Mouse (Mus musculus) hindbrain, postnatal 0 days (tissue): ENCODE data around the gene Tmem189. TPM values are rescaled to one million over a fixed set of nuclear protein-coding genes. Genes with fewer than 3 reads are reported as not detected.
A peak's percentile ranks its signal among the peaks of the same experiment; 100 is the strongest.

Experiments
- ATAC-seq: fragments of 200-750 bp; cut with Nextera tagmentation; 2 replicates; pipeline ENCODE4 v1.8.0; 2017; ENCODE audit warnings: mild to moderate bottlenecking, moderate TSS enrichment, moderate library complexity
- DNase-seq: peaks from one replicate; pipeline ENCODE4 v3.0.0-alpha.2; 2015; ENCODE audit warnings: low spot score
- H3K27ac ChIP-seq: fragments of 300-500 bp; sonication (generic); 2 replicates; pipeline ENCODE4 v1.5.1; 2014; ENCODE audit warnings: mild to moderate bottlenecking
- H3K27me3 ChIP-seq: fragments of 300-500 bp; sonication (generic); 2 replicates; pipeline ENCODE4 v1.6.1; 2014; ENCODE audit warnings: low read length, mixed read lengths; ENCODE audit not compliant: insufficient read depth
- H3K36me3 ChIP-seq: fragments of 300-500 bp; sonication (generic); 2 replicates; pipeline ENCODE4 v1.6.1; 2014; ENCODE audit warnings: low read length, mixed read lengths; ENCODE audit not compliant: insufficient read depth
- H3K4me1 ChIP-seq: fragments of 300-500 bp; sonication (generic); 2 replicates; pipeline ENCODE4 v1.6.1; 2014; ENCODE audit warnings: antibody characterized with exemption, low read length, mixed read lengths; ENCODE audit not compliant: insufficient read depth
- H3K4me2 ChIP-seq: fragments of 300-500 bp; sonication (generic); 2 replicates; pipeline ENCODE4 v1.6.1; 2014; ENCODE audit warnings: low read depth, mild to moderate bottlenecking, low read length, moderate library complexity, mixed read lengths
- H3K4me3 ChIP-seq: fragments of 300-500 bp; sonication (generic); 2 replicates; pipeline ENCODE4 v1.5.1; 2014; ENCODE audit warnings: low read length
- H3K9ac ChIP-seq: fragments of 300-500 bp; sonication (generic); replicated peaks from 2 replicates; pipeline ENCODE4 v1.6.1; 2014; ENCODE audit warnings: mild to moderate bottlenecking, low read length, moderate library complexity, mixed read lengths
- H3K9me3 ChIP-seq: fragments of 300-500 bp; sonication (generic); 2 replicates; pipeline ENCODE4 v1.6.1; 2016; ENCODE audit warnings: low read length, mixed read lengths
- CTCF ChIP-seq: IDR thresholded peaks from 2 replicates; pipeline ENCODE4 v1.5.1; 2016; ENCODE audit warnings: antibody characterized with exemption, control low read depth, low read depth
- WGBS: fragments of 180-500 bp; shearing (Covaris S2); extraction: QIAGEN DNeasy Blood & Tissue Kit; methylation state at CpG from one replicate; pipeline ENCODE4 v1.1.7; 2014; 5-methylcytosine and 5-hydroxymethylcytosine counted together
- polyA plus RNA-seq: library from polyadenylated mRNA; unstranded; fragments of >200 nt; fragmentation: Nextera tagmentation; extraction: Ambion mirVana; gene quantifications from 2 replicates; pipeline ENCODE4 v1.2.1, GENCODE M21; 2015
- total RNA-seq: library from RNA; depleted of rRNA; stranded (reverse); fragments of >200 nt; gene quantifications from 2 replicates; pipeline ENCODE4 v1.2.3, GENCODE M21; 2014

The Tmem189 gene
- total and polyA plus RNA-seq, 2 experiments from 2014 or later, result 41.4 to 79.9 TPM

- DNase-seq, result no peak
- Histone ChIP-seq H3K9ac (no peak overlapping the region), H3K4me3 (no peak overlapping the region), H3K36me3 (no peaks in the 10 kb centered on the region), H3K27me3 (0 out of 2 replicates have a peak, but pooled peaks cover 2% of the 10 kb centered on the region), H3K27ac (no peak overlapping the region), H3K9me3 (no peaks in the 10 kb centered on the region), H3K4me1 (no peaks in the 10 kb centered on the region), H3K4me2 (no peak overlapping the region)
- no peak for TF ChIP-seq CTCF
- ATAC-seq, result no peak
- 76% methylated on average over 3 of the region's 3 CpGs for WGBS
Observed at GRCm38 (mm10) chr2:167685865-167686264, 3.8 kb downstream of the Tmem189 start.

DNA sequence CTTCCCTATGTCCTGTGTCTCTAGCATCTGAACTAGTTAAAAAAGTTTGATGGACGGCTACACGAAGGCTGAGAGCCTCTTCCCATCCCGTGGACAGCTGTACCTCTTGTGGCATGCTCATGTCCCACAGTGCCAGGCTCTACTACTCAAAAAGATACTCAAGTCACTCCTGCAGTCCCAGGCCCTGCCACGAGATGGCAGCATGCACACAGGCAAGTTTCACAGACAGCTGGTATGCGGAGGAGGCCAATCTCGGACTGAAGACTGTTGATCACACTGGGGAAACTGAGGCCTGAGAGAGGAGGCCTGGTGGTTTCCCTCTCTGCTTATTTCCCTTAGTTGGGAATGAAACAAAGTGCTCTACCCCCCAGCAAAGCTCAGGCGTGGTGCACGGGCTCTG lies 4.5 kb downstream of the Tmem189 start:
- no peaks in the 10 kb centered on the region for H3K4me1 ChIP-seq
- ATAC-seq, result peak; percentile 11; the same call in 1 of the 2 replicates
- peak; percentile 95 for DNase-seq
- H3K27ac ChIP-seq, result no peak overlapping the region
- no peak overlapping the region for H3K9ac ChIP-seq
- H3K4me2 ChIP-seq, result no peak overlapping the region
- peak; percentile 100 for TF ChIP-seq CTCF
- whole genome bisulfite sequencing, result 6% methylated on average over 8 of the region's 8 CpGs
- H3K4me3 ChIP-seq, result no peak overlapping the region
- no peaks in the 10 kb centered on the region for H3K36me3 ChIP-seq
- no peaks in the 10 kb centered on the region for H3K27me3 ChIP-seq
- H3K9me3 ChIP-seq, result no peaks in the 10 kb centered on the region

- no peak overlapping the region for H3K4me3 ChIP-seq
- no peak for TF ChIP-seq CTCF
- ATAC-seq, result no peak
- H3K27ac ChIP-seq, result no peak overlapping the region
- H3K9me3 ChIP-seq, result no peaks in the 10 kb centered on the region
- H3K4me2 ChIP-seq, result no peak overlapping the region
- DNase-seq, result no peak
- H3K4me1 ChIP-seq, result no peaks in the 10 kb centered on the region
- H3K9ac ChIP-seq, result no peak overlapping the region
- 68% methylated on average over 3 of the region's 3 CpGs for WGBS
- no peaks in the 10 kb centered on the region for H3K27me3 ChIP-seq
- H3K36me3 ChIP-seq, result no peaks in the 10 kb centered on the region
Observed at GRCm38 (mm10) chr2:167683721-167684120, 5.9 kb downstream of the Tmem189 start.

DNA sequence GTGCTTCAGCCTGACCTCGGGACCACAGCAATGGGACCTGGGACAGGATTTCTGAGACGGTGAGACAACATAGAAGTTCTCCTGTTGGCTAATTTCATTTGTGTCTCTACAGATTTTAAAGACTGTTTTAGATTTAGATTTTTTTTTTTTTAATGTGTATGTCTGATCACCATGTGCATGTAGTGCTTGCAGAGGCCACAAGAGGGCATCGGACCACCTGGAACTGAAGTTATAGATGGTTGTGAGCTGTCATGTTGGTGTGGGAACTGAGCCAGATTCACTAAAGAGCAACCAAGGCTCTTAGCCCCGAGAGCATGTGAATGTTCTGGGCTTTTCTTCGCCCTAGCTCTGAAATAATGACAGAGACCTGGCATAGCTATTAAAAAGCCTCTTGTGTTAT lies 9.0 kb downstream of the Tmem189 start:
- no peaks in the 10 kb centered on the region for H3K27me3 ChIP-seq
- DNase-seq, result peak; percentile 69
- no peak overlapping the region for H3K4me3 ChIP-seq
- H3K4me2 ChIP-seq, result no peak overlapping the region
- WGBS, result 45% methylated on average over 5 of the region's 5 CpGs
- H3K9me3 ChIP-seq, result no peaks in the 10 kb centered on the region
- no peaks in the 10 kb centered on the region for H3K36me3 ChIP-seq
- H3K9ac ChIP-seq, result no peak overlapping the region
- no peak overlapping the region for H3K27ac ChIP-seq
- H3K4me1 ChIP-seq, result no peaks in the 10 kb centered on the region
- peak; percentile 70 for TF ChIP-seq CTCF
- ATAC-seq, result no peak

DNA sequence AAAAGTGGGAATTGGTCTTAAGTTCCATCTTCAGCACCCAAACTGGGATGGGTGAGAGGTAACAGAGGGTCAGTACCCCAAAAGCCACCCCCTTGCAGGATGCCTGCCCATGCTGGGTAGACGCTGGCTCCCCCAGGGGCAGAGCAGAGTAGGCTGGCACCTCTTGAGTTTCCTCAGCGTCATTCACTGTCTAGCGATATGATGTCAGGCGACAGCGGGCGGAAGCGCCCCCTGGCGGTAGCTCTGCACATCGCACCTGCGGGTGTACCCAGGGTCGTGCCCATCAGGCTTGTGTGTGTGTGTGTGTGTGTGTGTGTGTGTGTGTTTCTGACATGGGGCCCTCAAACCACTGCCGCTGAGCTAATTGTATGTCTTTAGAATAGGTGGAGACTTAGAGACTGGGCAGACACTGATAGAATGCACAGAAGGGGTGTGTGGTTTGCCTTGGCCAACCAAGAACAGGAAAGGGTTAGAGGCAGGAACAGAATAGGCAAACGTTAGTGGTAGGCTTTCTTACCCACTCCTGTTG lies 9.7 kb downstream of the Tmem189 start:
- no peaks in the 10 kb centered on the region for H3K9me3 ChIP-seq
- no peaks in the 10 kb centered on the region for H3K27me3 ChIP-seq
- H3K4me3 ChIP-seq, result no peak overlapping the region
- peak; percentile 86 for DNase-seq
- no peaks in the 10 kb centered on the region for H3K4me1 ChIP-seq
- H3K36me3 ChIP-seq, result no peaks in the 10 kb centered on the region
- 5% methylated on average over 13 of the region's 13 CpGs for whole genome bisulfite sequencing
- H3K9ac ChIP-seq, result no peak overlapping the region
- peak; percentile 87 for ATAC-seq
- no peak overlapping the region for H3K4me2 ChIP-seq
- H3K27ac ChIP-seq, result no peak overlapping the region
- TF ChIP-seq CTCF, result peak; percentile 97

GRCm38 (mm10) chr2:167678600-167678999 lies 11.0 kb downstream of the Tmem189 start:
- no peak for DNase-seq
- no peaks in the 10 kb centered on the region for H3K27me3 ChIP-seq
- no peak overlapping the region for H3K4me3 ChIP-seq
- ATAC-seq, result no peak
- no peak overlapping the region for H3K27ac ChIP-seq
- no peaks in the 10 kb centered on the region for H3K4me1 ChIP-seq
- no peaks in the 10 kb centered on the region for H3K36me3 ChIP-seq
- H3K4me2 ChIP-seq, result no peak overlapping the region
- H3K9me3 ChIP-seq, result no peaks in the 10 kb centered on the region
- WGBS, result 53% methylated on average over 5 of the region's 5 CpGs
- peak; percentile 54 for TF ChIP-seq CTCF
- no peak overlapping the region for H3K9ac ChIP-seq

- Histone ChIP-seq H3K36me3 (no peaks in the 10 kb centered on the region), H3K4me1 (0 out of 2 replicates have a peak, but pooled peaks cover 3% of the 10 kb centered on the region), H3K27ac (no peak overlapping the region), H3K4me3 (no peak overlapping the region), H3K9ac (no peak overlapping the region), H3K4me2 (no peak overlapping the region), H3K27me3 (no peaks in the 10 kb centered on the region), H3K9me3 (no peaks in the 10 kb centered on the region)
- peak; percentile 51 for DNase-seq
- no peak for ATAC-seq
- peak; percentile 70 for TF ChIP-seq CTCF
- WGBS, result 36% methylated on average over 14 of the region's 14 CpGs
Observed at GRCm38 (mm10) chr2:167675120-167675909, 14.3 kb downstream of the Tmem189 start.
